Mouse (Mus musculus): ENCODE measurements around the gene Mtfmt. TPM values are rescaled to one million over a fixed set of nuclear protein-coding genes. Genes with fewer than 3 reads are reported as not detected.

Mtfmt gene
- polyA plus RNA-seq, 1 experiment from 2014 or later: 7.2 TPM

DNA sequence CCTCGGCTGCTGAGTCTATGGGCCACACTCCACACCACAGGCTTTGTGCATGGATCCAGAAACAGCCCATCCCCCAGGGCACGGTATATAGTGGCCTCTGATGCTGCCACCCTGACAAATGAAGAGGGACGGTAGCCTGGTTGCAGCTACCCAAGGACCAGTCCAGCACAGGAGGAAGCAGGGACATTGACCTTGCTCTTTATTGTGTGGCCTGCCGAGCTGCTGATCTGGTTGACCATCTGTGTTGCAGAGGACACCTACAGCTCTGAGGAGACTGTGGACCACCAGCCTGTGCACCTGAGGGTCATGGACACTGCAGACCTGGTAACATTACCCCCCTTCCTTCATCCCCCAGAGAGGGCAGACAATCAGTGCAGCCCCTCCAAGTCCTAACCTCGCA lies 28.3 kb upstream of the Mtfmt start:
- H3K4me1 ChIP-seq (ENCODE audit: insufficient read depth): no peaks in the 10 kb centered on the region
- H3K9ac ChIP-seq (replicated peaks): no peak overlapping the region
- no peak overlapping the region for H3K4me2 ChIP-seq (ENCODE audit: low read depth, low read length)
- H3K9me3 ChIP-seq (ENCODE audit: low read length): no peaks in the 10 kb centered on the region
- H3K27ac ChIP-seq (ENCODE audit: low read depth): no peak overlapping the region
- TF ChIP-seq EP300 (IDR thresholded peaks at IDR 0.05; ENCODE audit: low read depth) (no peak), CTCF (IDR thresholded peaks at IDR 0.05; ENCODE audit: low read depth) (no peak)
- no peak overlapping the region for H3K4me3 ChIP-seq (ENCODE audit: low read depth, low read length)
- WGBS (ENCODE audit: insufficient replicate concordance): 75% methylated on average over 5 of the region's 5 CpGs
- ATAC-seq (no peak), DNase-seq (no peak)
- H3K27me3 ChIP-seq (ENCODE audit: insufficient read depth, low read length): no peaks in the 10 kb centered on the region
- no peaks in the 10 kb centered on the region for H3K36me3 ChIP-seq (replicated peaks; ENCODE audit: insufficient read depth, low read length)

DNA sequence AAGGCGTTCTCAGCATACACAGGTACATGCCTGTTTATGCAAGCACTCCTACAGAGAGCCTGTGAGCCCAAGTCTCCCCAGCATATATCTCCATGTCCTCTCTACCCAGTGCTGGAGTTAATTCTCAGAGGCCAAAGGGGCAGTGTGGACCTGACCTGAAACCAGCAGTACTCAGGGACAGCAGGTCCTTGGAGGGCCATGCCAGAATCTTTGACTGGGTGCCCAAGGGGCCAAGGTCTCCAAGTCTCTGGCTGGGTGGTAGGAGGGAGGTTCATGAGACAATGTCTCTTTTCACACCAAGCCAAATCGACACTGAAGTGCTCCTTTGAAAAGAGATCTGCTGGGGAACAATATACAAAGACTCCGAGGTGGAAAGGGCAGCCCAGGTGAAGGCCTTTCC lies 27.7 kb upstream of the Mtfmt start:
- Histone ChIP-seq H3K36me3 (replicated peaks; ENCODE audit: insufficient read depth, low read length) (no peaks in the 10 kb centered on the region), H3K9me3 (ENCODE audit: low read length) (no peaks in the 10 kb centered on the region), H3K9ac (replicated peaks) (no peak overlapping the region), H3K4me3 (ENCODE audit: low read depth, low read length) (no peak overlapping the region), H3K27me3 (ENCODE audit: insufficient read depth, low read length) (no peaks in the 10 kb centered on the region), H3K27ac (ENCODE audit: low read depth) (no peak overlapping the region), H3K4me1 (ENCODE audit: insufficient read depth) (no peaks in the 10 kb centered on the region), H3K4me2 (ENCODE audit: low read depth, low read length) (no peak overlapping the region)
- no peak for ATAC-seq
- no peak for TF ChIP-seq EP300 (IDR thresholded peaks at IDR 0.05; ENCODE audit: low read depth)
- TF ChIP-seq CTCF (IDR thresholded peaks at IDR 0.05; ENCODE audit: low read depth): no peak
- no peak for DNase-seq
- 62% methylated on average over 3 of the region's 3 CpGs for WGBS (ENCODE audit: insufficient replicate concordance)

DNA sequence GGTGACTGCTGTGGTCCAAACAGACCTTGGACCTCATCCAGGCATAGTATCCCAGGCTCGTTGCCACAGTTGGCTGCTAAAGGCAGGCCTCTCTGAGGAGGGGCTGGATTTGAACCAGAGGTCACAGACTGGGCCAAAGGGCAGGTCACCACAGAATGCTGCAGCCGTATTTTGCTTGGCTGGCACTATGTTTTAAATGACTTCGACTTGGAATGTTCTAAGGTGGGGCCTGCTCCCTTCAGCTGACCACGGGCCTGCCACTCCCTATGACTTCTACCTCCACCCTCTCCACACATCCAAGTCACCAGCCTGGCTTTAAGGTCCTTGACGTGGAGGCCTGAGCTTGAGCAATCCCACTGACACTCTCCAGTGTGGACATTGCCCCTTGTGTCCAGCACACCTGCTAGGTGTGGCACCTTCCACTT lies 26.7 kb upstream of the Mtfmt start:
- no peaks in the 10 kb centered on the region for H3K9me3 ChIP-seq (ENCODE audit: low read length)
- no peak overlapping the region for H3K27ac ChIP-seq (ENCODE audit: low read depth)
- H3K4me2 ChIP-seq (ENCODE audit: low read depth, low read length): no peak overlapping the region
- H3K9ac ChIP-seq (replicated peaks): no peak overlapping the region
- H3K36me3 ChIP-seq (replicated peaks; ENCODE audit: insufficient read depth, low read length): no peaks in the 10 kb centered on the region
- ATAC-seq (peak; percentile 92), DNase-seq (peak; percentile 26)
- WGBS (ENCODE audit: insufficient replicate concordance): 53% methylated on average over 5 of the region's 5 CpGs
- H3K4me1 ChIP-seq (ENCODE audit: insufficient read depth): no peaks in the 10 kb centered on the region
- no peaks in the 10 kb centered on the region for H3K27me3 ChIP-seq (ENCODE audit: insufficient read depth, low read length)
- no peak overlapping the region for H3K4me3 ChIP-seq (ENCODE audit: low read depth, low read length)
- no peak for TF ChIP-seq EP300 (IDR thresholded peaks at IDR 0.05; ENCODE audit: low read depth)
- no peak for TF ChIP-seq CTCF (IDR thresholded peaks at IDR 0.05; ENCODE audit: low read depth)

DNA sequence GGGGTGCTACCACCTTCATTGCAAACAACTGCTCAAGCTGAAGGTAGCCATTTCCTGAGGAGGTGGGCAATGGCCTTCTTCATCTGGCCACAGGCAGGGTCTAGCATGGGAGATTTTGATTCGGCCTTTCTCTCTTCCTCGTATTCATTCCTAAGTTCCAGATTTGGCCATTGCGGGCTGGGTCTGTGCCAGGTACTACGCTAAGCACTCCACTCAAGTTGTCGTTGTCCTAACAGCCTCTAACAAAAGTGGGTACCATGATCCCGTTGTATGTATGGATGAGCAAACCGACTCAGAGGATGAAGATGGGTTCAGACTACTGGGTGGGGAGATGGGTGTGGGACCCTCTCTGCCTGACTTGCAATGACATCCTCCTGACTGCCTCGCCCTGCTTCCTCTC lies 25.2 kb upstream of the Mtfmt start:
- 77% methylated on average over 8 of the region's 8 CpGs for WGBS (ENCODE audit: insufficient replicate concordance)
- ATAC-seq: no peak
- H3K36me3 ChIP-seq (replicated peaks; ENCODE audit: insufficient read depth, low read length): no peaks in the 10 kb centered on the region
- no peak overlapping the region for H3K9ac ChIP-seq (replicated peaks)
- TF ChIP-seq CTCF (IDR thresholded peaks at IDR 0.05; ENCODE audit: low read depth) (no peak), EP300 (IDR thresholded peaks at IDR 0.05; ENCODE audit: low read depth) (no peak)
- H3K4me3 ChIP-seq (ENCODE audit: low read depth, low read length): no peak overlapping the region
- no peak overlapping the region for H3K4me2 ChIP-seq (ENCODE audit: low read depth, low read length)
- H3K27ac ChIP-seq (ENCODE audit: low read depth): no peak overlapping the region
- H3K9me3 ChIP-seq (ENCODE audit: low read length): no peaks in the 10 kb centered on the region
- H3K4me1 ChIP-seq (ENCODE audit: insufficient read depth): no peaks in the 10 kb centered on the region
- no peak for DNase-seq
- no peaks in the 10 kb centered on the region for H3K27me3 ChIP-seq (ENCODE audit: insufficient read depth, low read length)

DNA sequence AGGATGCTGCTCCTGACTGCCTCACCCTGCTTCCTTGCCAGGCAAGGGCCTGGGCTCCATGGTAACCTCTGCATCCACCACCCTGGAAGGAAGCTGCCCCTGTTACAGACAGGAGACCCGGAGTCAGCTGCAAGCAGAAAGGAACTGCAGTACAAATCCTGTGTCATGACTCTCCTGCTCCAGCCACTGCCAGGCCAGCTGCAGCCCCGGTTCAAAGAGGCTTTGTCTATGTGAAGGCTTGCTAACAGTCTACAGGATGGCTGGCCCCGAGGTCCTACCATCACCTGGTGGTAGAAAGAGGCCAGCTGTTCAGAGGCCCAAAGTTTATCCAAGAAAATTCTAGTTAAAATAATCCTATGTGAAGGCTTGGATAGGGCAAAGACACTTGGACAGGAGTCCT lies 24.3 kb upstream of the Mtfmt start:
- 55% methylated on average over 3 of the region's 3 CpGs for WGBS (ENCODE audit: insufficient replicate concordance)
- Histone ChIP-seq H3K9ac (replicated peaks) (no peak overlapping the region), H3K27me3 (ENCODE audit: insufficient read depth, low read length) (no peaks in the 10 kb centered on the region)

DNA sequence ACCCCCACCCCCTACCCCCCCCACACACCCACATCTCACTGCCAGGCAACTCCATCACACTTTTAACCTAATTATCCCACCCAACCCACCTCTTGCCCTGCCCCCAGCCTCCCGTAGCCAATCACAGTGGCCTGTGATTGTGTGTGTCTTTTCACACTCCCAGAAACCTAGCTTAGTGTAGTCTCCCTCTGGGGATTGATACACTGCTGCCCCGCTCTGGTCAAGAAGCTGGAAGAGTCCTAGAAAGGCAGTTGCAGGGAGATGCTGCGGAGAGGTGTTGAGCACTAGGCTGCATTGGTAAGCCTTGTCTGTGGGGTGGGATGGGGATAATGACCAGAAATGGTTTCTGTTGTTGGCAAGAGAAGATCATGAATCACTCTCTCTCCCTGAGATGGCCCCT lies 17.8 kb upstream of the Mtfmt start:
- no peaks in the 10 kb centered on the region for H3K4me1 ChIP-seq (ENCODE audit: insufficient read depth)
- 60% methylated on average over 3 of the region's 3 CpGs for WGBS (ENCODE audit: insufficient replicate concordance)
- no peaks in the 10 kb centered on the region for H3K9me3 ChIP-seq (ENCODE audit: low read length)
- no peaks in the 10 kb centered on the region for H3K27me3 ChIP-seq (ENCODE audit: insufficient read depth, low read length)
- H3K9ac ChIP-seq (replicated peaks): no peak overlapping the region
- H3K27ac ChIP-seq (ENCODE audit: low read depth): no peak overlapping the region
- no peak for DNase-seq
- no peak overlapping the region for H3K4me3 ChIP-seq (ENCODE audit: low read depth, low read length)
- no peak overlapping the region for H3K4me2 ChIP-seq (ENCODE audit: low read depth, low read length)
- no peak for ATAC-seq
- TF ChIP-seq CTCF (IDR thresholded peaks at IDR 0.05; ENCODE audit: low read depth): no peak
- TF ChIP-seq EP300 (IDR thresholded peaks at IDR 0.05; ENCODE audit: low read depth): no peak
- no peaks in the 10 kb centered on the region for H3K36me3 ChIP-seq (replicated peaks; ENCODE audit: insufficient read depth, low read length)

More for the DNA sequence above, 24.3 kb upstream of the Mtfmt start:
- DNase-seq: no peak
- Histone ChIP-seq H3K27ac (ENCODE audit: low read depth) (no peak overlapping the region), H3K4me1 (ENCODE audit: insufficient read depth) (no peaks in the 10 kb centered on the region), H3K36me3 (replicated peaks; ENCODE audit: insufficient read depth, low read length) (no peaks in the 10 kb centered on the region), H3K4me2 (ENCODE audit: low read depth, low read length) (no peak overlapping the region), H3K9me3 (ENCODE audit: low read length) (no peaks in the 10 kb centered on the region), H3K4me3 (ENCODE audit: low read depth, low read length) (no peak overlapping the region)
- no peak for ATAC-seq
- no peak for TF ChIP-seq EP300 (IDR thresholded peaks at IDR 0.05; ENCODE audit: low read depth)
- no peak for TF ChIP-seq CTCF (IDR thresholded peaks at IDR 0.05; ENCODE audit: low read depth)

DNA sequence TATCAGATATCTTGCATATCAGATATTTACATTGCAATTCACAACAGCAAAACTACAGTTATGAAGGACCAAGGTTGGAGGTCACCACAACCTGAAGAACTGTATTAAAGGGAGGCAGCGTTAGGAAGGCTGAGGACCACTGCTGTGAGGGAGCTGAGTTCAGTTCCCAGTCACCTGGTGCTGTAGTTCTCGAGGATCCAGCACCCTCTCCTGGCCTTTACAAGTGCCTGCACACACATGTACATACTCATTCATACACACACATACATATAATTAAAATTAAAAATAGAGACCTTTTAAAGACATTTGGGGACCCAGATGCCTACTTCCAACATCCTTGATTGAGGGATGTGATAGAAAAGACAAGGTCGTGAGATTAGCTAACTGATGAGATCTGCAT lies 15.9 kb upstream of the Mtfmt start:
- no peak overlapping the region for H3K4me3 ChIP-seq (ENCODE audit: low read depth, low read length)
- ATAC-seq (no peak), DNase-seq (no peak)
- H3K36me3 ChIP-seq (replicated peaks; ENCODE audit: insufficient read depth, low read length): no peaks in the 10 kb centered on the region
- H3K27ac ChIP-seq (ENCODE audit: low read depth): no peak overlapping the region
- H3K9me3 ChIP-seq (ENCODE audit: low read length): no peaks in the 10 kb centered on the region
- TF ChIP-seq CTCF (IDR thresholded peaks at IDR 0.05; ENCODE audit: low read depth): peak; percentile 16; the same call in 1 of the 2 replicates
- no peak for TF ChIP-seq EP300 (IDR thresholded peaks at IDR 0.05; ENCODE audit: low read depth)
- peaks cover 3% of the 10 kb centered on the region; the same call in 1 of the 2 replicates for H3K4me1 ChIP-seq (ENCODE audit: insufficient read depth)
- no peak overlapping the region for H3K4me2 ChIP-seq (ENCODE audit: low read depth, low read length)
- H3K9ac ChIP-seq (replicated peaks): no peak overlapping the region
- WGBS (ENCODE audit: insufficient replicate concordance): 74% methylated on average over 3 of the region's 3 CpGs
- H3K27me3 ChIP-seq (ENCODE audit: insufficient read depth, low read length): no peaks in the 10 kb centered on the region
